Mouse (Mus musculus): ENCODE results near the gene Cbx2.

The Cbx2 gene

GRCm38 (mm10) chr11:119056301-119057211 is 33.8 kb downstream of the Cbx2 start:
- no peak for DNase-seq (ENCODE audit: low read depth, low spot score)

- no peak for DNase-seq (ENCODE audit: low read depth, low spot score)
Measured at GRCm38 (mm10) chr11:119057291-119057690, 34.5 kb downstream of the Cbx2 start.

GRCm38 (mm10) chr11:119058041-119058995 is 35.6 kb downstream of the Cbx2 start:
- no peak for DNase-seq (ENCODE audit: low read depth, low spot score)

GRCm38 (mm10) chr11:119059256-119059655 is 36.5 kb downstream of the Cbx2 start:
- no peak for DNase-seq (ENCODE audit: low read depth, low spot score)

GRCm38 (mm10) chr11:119066841-119067240 is 44.1 kb downstream of the Cbx2 start:
- DNase-seq (ENCODE audit: low read depth, low spot score) = no peak

- no peak for DNase-seq (ENCODE audit: low read depth, low spot score)
Measured at GRCm38 (mm10) chr11:119072239-119072638, 49.5 kb downstream of the Cbx2 start.

GRCm38 (mm10) chr11:119072986-119073385 is 50.2 kb downstream of the Cbx2 start:
- no peak for DNase-seq (ENCODE audit: low read depth, low spot score)

- DNase-seq (ENCODE audit: low read depth, low spot score) = no peak
Measured at GRCm38 (mm10) chr11:119073876-119074433, 51.2 kb downstream of the Cbx2 start.

- no peak for DNase-seq (ENCODE audit: low read depth, low spot score)
Measured at GRCm38 (mm10) chr11:119075805-119076204, 53.0 kb downstream of the Cbx2 start.

- no peak for DNase-seq (ENCODE audit: low read depth, low spot score)
Measured at GRCm38 (mm10) chr11:119077755-119078154, 55.0 kb downstream of the Cbx2 start.

GRCm38 (mm10) chr11:119078691-119079444 is 56.1 kb downstream of the Cbx2 start:
- no peak for DNase-seq (ENCODE audit: low read depth, low spot score)

GRCm38 (mm10) chr11:119079445-119079837 is 56.7 kb downstream of the Cbx2 start:
- no peak for DNase-seq (ENCODE audit: low read depth, low spot score)

- no peak for DNase-seq (ENCODE audit: low read depth, low spot score)
Measured at GRCm38 (mm10) chr11:119080461-119081147, 57.8 kb downstream of the Cbx2 start.

Data from c-Kit-negative CD71-positive TER-119-positive erythroid progenitor cells, embryonic 14.5 days (primary cell).